Mouse (Mus musculus) adrenal gland, postnatal 14 days (tissue): Measurements from ENCODE around the gene Tm2d3. TPM values are rescaled to one million over a fixed set of nuclear protein-coding genes. Genes with fewer than 3 reads are reported as not detected.

Source experiments
- DNase-seq: peaks from one replicate; pipeline ENCODE4 v3.0.0; 2021; ENCODE audit warnings: mixed read lengths
- long read RNA-seq, 2 experiments: library from polyadenylated mRNA; stranded (forward); transcript quantifications; one replicate each; pipeline ENCODE4 v2.0.0; 2021
- total RNA-seq: library from RNA; stranded (reverse); gene quantifications from 2 replicates; pipeline ENCODE4 v1.2.3, GENCODE M21; 2021

Gene Tm2d3
- 44.4 and 47.7 TPM in 2 replicates for total RNA-seq
- long read RNA-seq, experiment 1, transcript Tm2d3-203 (6 exons, 1,003 nt): minor isoform, 6 of 70 reads
- long read RNA-seq, experiment 1, transcript Tm2d3-201 (5 exons, 908 nt): major isoform, 43 of 70 reads
- long read RNA-seq, experiment 1, partial matches to known transcripts: 3 of 70 reads
- long read RNA-seq, experiment 1, other reads (novel, unspliced or antisense): 16 of 70 reads
- long read RNA-seq, experiment 2, transcript Tm2d3-201 (5 exons, 908 nt): major isoform, 33 of 55 reads
- long read RNA-seq, experiment 2, transcript Tm2d3-203 (6 exons, 1,003 nt): minor isoform, 6 of 55 reads
- long read RNA-seq, experiment 2, partial matches to known transcripts: 3 of 55 reads
- long read RNA-seq, experiment 2, other reads (novel, unspliced or antisense): 12 of 55 reads

DNA sequence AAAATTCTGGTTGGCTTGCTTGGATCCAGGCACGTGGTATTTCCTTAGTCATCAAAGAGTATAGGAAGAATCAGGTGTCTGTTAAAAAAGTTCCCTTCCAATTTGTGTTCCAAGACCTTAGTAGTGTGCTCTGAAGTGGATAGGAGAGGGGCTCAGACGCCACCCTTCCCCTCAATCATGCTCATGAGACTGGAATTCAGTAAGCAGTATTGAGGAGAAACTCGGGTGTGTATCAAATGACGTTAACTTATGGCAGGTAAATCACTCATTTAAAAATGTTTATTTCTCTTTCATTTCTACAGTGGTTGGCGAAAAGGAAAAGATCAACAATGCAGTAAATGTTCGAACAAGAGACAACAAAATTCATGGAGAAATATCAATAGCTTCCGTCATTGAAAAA lies at the start of gene Tm2d3:
Gene Tm2d3, plus strand, starts transcription at position 301 of the 400 bp plus-strand sequence.
- DNase-seq: no peak

DNA sequence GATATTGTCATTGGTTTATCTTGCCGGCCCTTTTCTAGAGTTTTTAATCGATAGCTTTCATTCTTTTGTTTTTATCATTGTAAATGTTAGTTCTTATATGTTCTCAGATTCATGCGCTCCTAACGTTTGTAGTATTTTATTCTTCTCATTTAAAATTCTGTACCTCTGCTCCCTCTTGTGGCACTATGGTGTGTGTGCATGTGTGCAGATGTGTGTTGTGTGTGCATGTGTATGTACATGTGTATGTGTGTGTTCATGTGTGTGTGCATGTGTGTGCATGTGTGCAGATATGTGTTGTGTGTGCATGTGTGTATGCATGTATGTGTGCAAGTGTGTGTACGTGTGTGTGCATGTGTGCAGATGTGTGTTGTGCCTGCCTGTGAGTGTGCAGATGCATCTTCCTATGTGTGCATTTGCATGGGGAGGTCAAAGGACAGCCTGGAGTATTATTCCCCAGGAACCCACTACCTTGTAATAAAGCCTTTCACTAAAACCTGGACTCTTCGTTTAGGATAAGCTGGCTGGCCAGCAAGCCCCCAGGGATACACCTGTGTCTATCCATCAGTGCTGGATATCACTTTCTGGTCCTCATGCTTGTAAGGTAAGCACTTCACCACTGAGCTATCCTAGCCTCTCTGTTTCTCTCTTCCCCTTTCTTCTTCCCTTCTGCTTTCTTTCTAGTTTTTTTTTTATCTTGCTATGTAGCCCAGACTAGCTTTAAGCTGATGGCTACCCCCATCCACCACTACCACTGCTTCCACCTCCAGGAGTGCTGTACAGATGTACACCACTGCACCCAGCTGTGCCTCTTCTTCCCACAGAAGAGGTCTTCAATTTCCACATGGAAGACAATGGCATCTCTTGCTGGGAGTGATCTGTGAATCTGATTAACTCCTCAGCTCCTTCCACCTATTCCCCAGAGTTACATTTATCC lies 48.3 kb upstream of the Tm2d3 start:
- no peak for DNase-seq

DNA sequence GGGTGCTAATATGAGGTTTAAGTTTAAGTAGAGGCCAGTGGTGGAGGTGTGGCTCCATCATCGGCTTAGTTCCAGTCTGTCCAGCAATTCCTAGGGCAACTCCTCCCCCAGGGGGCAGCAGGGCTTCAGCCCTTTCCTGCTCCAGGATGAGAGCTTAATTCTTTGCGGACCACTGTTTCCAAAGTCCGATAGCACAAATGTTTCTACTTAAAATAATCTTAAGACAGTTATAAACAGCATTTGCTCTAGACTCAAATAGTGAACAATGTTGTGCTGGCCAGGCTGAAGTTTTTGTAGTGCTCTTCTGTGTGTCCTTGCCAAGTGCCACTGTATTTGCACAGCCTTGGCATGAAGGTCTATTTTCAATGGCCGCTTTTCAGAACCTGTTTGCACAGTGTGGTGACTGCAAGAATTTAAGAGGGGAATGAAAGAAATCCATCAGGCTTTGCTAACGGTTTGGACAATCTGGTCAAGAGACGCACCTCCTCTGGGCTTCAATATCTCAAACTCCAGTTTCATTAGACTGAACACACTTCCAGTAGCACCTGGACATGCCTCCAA lies 47.0 kb upstream of the Tm2d3 start:
- DNase-seq: peak; percentile 9

DNA sequence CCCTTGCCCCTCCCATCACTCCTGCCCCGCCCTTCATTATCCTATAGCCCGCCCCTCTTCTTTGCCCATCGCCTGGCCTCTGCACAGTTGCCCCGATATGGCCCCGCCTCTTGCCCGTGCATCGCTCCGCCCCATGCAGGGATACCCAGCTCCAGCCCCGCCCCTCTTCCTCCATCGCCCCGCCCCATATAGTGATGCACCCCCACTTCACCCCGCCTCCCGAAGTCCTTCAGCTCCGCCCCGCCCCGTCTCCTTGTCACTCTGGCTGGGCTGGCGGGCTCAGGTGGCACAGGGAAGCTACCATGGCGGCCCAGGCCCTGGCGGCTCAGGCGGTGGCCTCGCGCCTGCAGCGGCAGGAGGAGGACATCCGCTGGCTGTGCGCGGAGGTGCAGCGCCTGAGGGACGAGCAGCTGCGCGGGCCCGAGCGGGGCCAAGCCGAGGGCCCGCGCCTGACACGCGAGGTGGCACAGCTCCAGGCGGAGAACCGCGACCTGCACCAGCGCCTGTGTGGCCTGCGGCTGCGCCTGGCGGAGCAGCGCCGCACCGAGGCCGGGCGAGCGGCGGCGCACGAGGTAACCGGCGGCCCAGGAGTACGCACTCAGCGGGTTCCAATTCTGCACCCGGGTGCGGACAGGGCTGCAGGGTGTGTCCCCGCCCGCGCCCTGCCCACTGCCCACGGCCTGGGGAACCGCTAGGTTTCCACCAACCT lies 46.2 kb upstream of the Tm2d3 start, which contains the start of gene Tarsl2:
Gene Tarsl2, plus strand, starts transcription at position 256 of the 709 bp plus-strand sequence.
- DNase-seq: peak; percentile 99

DNA sequence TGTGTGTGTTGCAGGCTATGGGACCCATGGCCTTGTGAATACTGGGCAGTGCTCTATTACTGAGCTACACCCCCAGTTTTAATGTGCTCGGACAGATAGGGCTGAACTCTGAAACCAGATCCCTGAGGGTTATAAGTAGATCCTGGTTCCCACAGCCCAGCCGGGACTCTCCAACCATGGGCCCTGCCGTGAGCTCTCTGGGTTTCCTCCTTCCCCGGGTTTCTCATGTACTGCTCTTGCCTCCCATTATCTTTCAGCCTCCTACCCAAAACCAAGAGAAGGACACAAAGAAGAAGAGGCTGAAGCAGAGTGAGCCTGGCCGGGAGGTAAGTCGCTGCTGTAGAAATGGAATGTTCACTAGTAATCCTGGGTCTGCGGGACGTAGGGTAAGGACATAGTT lies 45.0 kb upstream of the Tm2d3 start:
- no peak for DNase-seq

DNA sequence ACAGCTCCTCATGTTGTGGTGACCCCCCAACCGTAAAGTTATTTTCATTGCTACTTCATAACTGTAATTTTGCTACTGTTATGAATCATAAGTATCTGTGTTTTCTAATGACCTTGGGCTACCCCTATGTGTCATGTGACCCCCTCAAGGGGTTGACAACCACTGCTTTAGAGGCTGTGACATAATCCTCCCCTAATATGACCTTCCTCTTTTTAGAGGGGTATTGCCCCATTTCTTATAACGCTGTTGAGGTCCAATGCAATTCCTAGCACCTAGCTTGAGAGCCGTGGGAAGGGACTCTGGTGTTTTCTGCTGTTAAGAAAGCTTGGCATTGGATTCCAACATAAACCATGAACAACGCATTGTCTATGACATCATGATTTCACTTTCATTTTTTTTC lies 40.3 kb upstream of the Tm2d3 start:
- no peak for DNase-seq

DNA sequence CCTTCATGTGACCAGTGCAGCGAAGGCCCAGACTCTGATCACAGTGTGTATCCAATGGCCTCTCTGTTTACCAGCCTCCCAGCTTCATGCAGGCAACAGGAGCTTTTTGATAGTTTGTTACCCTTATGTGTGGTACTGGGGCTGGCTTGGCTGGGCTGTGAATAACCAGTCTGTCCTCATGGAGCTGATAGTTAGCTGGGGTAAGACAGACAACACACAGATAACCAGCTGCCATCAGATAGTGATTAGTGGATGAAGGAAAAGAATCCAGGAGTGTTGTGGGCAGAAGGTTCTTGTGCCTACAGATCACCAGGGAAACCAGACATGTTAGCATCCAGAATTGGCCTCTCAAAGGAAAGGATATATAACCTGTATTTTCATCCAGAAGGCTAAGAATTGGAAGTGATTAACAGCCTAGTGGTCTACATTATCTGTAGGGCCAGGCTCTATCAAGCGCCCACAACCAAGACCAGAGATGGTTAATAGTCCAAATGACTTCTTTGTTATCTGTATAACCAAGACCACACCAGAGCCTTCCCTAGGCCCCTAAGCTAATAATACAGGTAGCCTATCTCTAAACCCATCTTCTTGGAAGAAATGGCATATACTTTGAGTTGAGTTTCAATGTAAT lies 33.4 kb upstream of the Tm2d3 start:
- no peak for DNase-seq

DNA sequence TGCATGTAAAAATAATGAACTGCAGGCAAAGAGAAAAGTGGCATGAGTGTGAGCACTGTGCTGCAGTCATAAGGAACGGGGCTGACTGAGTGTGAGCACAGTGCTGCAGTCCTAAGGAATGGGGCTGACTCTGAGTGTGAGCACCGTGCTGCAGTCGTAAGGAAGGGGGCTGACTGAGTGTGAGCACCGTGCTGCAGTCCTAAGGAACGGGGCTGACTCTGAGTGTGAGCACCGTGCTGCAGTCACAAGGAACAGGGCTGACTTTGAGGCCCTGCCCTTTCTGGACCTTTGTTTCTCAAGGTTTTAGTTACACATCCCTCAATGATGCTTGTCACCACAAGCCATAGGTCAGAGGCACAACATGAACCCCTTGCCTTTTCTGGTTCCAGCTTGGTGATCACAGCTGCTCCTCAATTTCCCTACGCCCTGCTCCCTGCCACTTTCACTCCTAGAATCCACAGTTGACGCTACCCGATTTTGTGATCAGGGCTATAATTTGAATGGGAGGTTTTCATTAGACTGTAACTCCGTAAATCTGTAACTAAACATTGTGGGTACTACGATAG lies 27.7 kb upstream of the Tm2d3 start:
- DNase-seq: no peak

DNA sequence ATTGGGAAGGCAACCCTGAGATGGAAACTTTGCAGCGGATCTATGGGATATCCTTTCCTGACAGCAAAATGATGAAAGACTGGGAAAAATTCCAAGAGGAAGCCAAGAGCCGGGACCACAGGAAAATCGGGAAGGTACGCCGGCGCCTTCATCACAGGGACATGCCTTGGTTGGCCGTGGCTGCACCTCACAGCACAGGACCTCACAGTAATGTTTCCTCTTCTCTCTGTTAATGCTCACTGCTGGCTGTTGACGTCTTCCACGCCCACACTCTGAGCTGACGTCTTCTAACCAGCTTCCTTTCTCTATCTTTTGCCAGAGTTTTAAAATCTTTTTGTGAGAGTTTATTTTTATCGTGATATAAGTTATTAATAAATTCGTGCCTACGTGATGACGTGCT lies 27.1 kb upstream of the Tm2d3 start:
- DNase-seq: no peak

DNA sequence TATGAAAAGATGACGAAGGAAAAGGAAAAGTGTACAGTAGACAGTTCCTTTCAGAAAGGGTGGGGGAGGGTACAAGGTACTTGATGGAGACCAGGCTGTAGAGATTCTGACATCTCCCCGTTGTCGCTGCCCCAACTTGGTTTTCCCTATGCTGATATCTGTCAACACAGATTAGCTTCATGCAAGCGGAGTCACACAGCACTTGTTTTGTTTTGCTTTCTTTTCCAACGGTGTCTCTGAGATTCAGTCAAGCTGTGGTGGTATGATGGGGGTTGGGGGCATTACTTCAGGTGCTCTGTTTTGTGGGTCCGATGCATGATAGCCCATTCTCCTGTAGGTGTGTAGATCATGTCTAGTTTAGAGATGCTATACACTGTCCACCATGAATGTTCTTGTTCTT lies 23.5 kb upstream of the Tm2d3 start:
- DNase-seq: no peak

DNA sequence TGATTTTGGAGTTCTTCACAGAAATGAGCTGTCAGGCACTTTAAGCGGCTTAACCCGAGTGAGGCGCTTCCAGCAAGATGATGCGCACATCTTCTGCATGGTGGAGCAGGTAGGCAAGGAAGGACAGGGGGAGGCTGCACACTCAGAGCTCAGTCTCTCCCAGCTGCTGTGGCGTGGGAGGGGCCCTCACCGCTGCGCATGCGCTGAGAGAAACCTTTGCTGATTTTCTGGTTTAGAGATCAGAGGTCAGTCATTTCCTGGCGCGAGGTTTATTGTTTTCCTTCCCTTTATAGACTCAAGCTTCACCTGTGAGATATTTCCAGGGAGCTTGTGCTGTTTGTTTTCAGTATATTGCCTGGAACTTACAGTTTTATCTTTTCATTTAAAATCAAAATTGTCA lies 12.9 kb upstream of the Tm2d3 start:
- DNase-seq: no peak

DNA sequence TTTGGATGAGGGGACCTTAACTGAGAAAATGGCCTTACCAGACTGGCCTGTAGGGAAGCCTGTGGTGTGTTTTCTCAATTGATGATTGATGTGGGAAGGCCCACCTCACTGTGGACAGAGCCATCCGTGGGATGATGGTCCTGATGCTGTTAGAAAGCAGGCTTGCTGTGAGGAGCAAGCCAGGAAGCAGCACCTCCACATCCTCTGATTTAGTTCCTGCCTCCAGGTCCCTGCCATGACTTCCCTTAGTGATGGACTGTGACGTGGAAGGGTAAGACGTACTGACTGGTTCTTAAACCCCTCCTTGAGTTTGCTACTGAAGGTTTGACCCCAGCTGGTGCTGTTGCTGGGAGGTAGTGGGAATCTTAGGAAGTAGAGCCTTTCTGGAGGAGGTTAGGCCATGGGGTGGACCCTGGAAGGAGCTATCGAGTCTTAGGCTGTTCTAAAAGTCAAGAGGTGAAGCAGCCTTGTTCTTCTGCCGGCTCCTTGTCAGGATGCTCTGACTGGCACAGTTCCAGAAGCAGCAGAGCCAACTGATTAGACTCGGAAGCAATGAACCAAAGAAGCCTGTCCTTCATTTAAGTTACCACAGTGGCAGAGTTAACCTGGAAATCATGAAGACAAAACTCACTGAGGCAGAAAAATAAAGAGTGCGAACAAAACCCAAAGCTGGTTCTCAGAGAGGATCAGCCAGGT lies 11.9 kb upstream of the Tm2d3 start:
- DNase-seq: no peak

DNA sequence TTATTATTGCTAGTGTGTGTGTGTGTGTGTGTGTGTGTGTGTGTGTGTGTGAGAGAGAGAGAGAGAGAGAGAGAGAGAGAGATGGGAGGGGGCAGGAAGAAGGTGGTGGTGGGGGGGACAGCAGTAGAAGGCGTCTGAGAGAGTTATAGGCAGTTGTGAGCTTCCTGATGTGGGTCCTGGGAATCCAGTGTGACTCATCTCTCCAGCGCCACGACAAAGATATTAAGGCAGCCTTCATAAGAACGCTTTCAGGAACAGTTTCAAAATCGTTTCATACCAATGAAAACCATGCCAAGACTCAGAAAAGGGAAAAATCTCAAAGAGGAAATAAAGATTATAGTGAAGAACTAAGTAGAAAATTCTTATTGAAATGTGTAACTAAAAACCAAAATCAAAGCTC lies 9.8 kb upstream of the Tm2d3 start:
- peak; percentile 17 for DNase-seq

DNA sequence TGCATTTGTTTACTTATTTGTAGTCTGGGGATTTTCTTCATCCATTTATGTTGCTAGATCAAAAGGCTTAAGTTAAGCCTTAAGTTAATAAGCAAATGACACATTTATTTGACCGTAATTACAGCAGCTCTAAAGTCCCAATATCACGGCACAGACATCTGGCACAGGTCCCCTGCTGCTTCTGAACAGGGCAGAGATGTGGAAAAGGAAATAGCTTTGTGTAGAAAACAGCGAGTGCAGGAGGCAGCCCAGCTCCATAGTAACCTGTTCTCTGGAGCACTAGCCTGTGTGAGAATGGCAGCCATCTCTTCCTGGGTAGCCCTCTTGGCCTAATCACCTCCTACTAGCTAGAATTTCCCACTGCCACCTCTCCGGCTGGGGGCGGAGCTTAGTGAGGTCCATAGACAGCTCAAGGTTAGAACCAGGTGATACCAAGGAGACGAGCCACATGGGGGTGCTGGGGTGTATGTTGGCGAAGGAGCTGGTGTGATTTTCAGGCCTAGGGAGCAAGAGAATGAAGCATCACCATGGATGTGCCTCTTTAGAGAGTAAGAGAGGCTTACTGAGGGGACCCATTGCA lies 6.6 kb upstream of the Tm2d3 start:
- no peak for DNase-seq

DNA sequence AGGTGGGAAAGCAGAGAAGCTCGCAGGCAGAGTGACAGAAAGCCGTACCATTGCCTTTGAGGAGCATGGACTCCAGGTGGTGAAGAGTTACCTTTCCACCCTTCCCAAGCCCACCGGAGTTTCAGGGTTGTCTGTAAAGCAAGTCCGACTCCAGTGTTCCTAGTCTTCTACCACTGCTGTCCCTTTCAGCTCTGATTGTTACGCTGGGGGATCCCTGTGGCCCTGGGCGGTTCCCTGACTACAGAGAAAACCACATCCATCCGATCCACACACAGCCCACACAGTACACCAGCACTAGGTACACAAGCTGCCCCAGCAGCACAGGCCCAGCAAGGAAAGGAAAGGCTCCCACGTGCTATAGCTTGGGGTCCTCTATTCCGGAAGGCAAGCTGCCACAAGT lies 4.3 kb upstream of the Tm2d3 start:
- DNase-seq: no peak

DNA sequence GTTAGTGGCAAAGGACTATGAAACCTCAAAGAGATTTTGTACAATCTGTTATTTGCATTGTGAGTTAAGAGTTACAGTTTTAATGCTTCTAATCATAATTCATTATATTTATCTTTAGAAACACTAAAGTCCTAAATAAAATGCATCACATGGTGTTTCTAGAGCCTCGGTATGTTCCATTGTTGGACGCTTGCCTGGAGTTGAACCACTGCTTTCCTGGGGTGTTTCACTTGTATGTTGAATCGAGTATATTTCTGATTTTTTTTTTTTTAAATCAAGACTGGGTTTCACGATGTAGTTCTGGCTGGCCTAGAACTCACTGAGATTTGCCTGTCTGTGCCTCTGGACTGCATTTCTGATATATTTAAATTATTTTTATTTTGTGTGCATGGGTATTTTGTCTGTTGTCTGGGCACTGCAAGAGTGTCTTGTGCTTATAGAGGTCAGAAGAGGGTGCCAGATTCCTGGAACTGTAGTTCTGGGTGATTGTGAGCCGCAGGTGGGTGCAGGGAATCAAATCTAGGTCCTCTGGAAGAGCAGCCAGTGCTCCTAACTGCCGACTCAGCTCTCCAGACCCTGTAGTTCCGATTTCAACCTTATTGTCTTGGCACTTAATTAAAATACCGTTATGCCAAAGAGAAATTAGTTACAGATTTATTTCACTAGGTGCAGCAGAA lies 1.1 kb downstream of the Tm2d3 start:
- no peak for DNase-seq

DNA sequence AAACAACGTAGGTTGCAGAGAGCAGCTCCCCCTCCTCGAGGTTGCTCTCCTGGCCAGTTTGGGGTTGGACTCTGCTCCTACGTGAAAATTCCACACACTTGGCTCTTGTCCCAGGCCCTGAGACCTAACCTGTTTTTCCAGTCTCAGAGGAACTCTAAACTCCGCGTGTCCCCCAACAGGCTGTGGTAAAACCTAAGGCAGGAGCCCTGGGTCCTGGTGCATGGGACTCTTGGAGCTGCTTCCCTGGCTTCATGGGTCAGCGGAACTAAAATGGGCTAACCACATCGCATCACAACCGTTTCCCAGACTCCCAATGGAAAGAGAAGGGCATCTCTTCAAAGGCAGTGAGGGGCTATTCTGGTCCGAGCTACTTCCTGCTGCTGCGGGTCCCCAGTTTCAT lies 1.9 kb downstream of the Tm2d3 start:
- DNase-seq: no peak

DNA sequence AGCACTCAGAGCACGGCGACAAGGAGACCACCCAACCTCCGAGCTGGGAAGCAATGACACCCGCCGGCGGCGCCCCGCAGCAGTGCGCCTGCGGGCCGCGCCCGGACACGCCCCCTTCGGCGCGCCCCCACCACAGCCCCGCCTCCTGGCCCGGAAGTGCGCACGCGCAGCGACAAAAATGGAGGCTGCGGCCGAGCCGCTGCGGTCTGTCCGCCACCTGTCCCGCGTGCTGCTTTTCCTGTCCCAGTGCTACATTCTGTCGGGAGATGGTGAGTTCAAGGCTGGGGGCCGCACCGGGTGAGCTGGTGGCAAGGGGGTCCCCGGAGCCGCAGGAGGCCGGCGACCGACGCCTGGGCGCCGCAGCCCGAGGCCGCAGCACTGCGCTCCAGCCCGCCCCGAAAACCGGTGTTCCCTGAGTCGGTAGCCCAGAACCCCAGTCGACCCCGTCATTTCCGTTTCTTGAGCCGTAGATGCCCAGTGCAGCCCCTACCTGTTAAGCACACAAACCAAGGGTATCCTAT lies 2.4 kb downstream of the Tm2d3 start:
- peak; percentile 93 for DNase-seq

DNA sequence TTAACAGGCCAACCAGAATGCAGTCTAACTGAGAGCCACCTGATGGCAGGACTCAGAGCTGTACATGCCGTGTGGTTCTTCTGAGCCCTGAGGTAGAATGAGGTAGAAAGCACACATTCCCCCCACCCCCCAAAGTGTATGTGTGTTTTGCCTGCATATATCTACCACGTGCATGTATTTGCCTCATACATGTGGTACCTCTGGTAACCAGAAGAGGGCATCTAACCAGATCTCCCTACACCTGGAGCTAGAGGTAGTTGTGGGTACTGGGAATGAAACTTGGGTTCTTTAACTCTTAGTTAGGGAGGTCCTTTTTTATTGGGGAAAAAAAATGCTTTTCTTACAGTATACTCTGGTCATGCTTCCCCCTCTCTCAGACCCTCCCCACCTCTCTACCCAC lies 5.5 kb downstream of the Tm2d3 start:
- no peak for DNase-seq

DNA sequence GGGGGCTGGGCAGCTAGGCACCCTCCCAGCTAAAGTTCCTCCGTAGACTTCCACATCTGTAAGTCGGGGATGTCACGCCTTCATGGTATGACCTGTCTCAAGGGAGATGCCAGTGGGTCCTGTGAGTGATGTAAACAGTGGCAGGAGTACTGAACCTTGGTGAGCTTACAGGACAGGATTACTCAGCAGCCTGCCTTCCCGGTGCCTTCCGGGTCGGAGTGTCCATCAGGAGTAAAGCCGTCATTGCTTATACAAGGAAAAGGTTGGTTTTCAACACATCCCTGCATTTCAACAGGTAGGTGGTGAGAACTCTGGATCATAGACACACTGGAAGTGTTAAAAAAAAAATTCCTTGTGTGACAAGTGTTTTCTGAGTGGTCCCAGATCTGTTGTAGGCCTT lies 11.1 kb downstream of the Tm2d3 start:
- DNase-seq: no peak
